Mouse (Mus musculus) hindbrain, embryonic 16.5 days (tissue): ENCODE data around the gene Rnf157. TPM values are rescaled to one million over a fixed set of nuclear protein-coding genes. Genes with fewer than 3 reads are reported as not detected.
"Not testable (repeated sequence)": the region's sequence is repeated elsewhere in the genome, so short reads cannot be mapped to it uniquely, and the experiment has no call there.

Experiments used
- ATAC-seq: fragments of 200-750 bp; cut with Nextera tagmentation; 2 replicates; pipeline ENCODE4 v1.8.0; 2017; ENCODE audit warnings: moderate TSS enrichment, moderate library complexity
- H3K27ac ChIP-seq: fragments of 300-500 bp; sonication (generic); 2 replicates; pipeline ENCODE4 v1.5.1; 2014; ENCODE audit warnings: low read depth, mild to moderate bottlenecking, control low read depth, low read length, moderate library complexity
- H3K27me3 ChIP-seq: fragments of 300-500 bp; sonication (generic); replicated peaks from 2 replicates; pipeline ENCODE4 v1.6.1; 2014; ENCODE audit warnings: low read length; ENCODE audit not compliant: control insufficient read depth, insufficient read depth
- H3K36me3 ChIP-seq: fragments of 300-500 bp; sonication (generic); 2 replicates; pipeline ENCODE4 v1.6.1; 2014; ENCODE audit warnings: mild to moderate bottlenecking, low read length, moderate library complexity, mixed read lengths; ENCODE audit not compliant: control insufficient read depth, insufficient read depth
- H3K4me1 ChIP-seq: fragments of 300-500 bp; sonication (generic); 2 replicates; pipeline ENCODE4 v1.6.1; 2014; ENCODE audit warnings: low read depth, low read length; ENCODE audit not compliant: control insufficient read depth, insufficient read depth
- H3K4me2 ChIP-seq: fragments of 300-500 bp; sonication (generic); 2 replicates; pipeline ENCODE4 v1.6.1; 2014; ENCODE audit warnings: mild to moderate bottlenecking, low read length, control low read depth, moderate library complexity
- H3K4me3 ChIP-seq: fragments of 300-500 bp; sonication (generic); 2 replicates; pipeline ENCODE4 v1.5.1; 2014; ENCODE audit warnings: mild to moderate bottlenecking, low read length, control low read depth, moderate library complexity
- H3K9ac ChIP-seq: fragments of 300-500 bp; sonication (generic); 2 replicates; pipeline ENCODE4 v1.6.1; 2014; ENCODE audit warnings: low read depth, mild to moderate bottlenecking, control low read depth, low read length, moderate library complexity
- H3K9me3 ChIP-seq: fragments of 300-500 bp; sonication (generic); 2 replicates; pipeline ENCODE4 v1.6.1; 2014; ENCODE audit warnings: mild to moderate bottlenecking, low read length, moderate library complexity; ENCODE audit not compliant: control insufficient read depth
- WGBS: fragments of 180-500 bp; shearing (Covaris S2); extraction: QIAGEN DNeasy Blood & Tissue Kit; methylation state at CpG from one replicate; pipeline ENCODE4 v1.1.7; 2014; 5-methylcytosine and 5-hydroxymethylcytosine counted together
- polyA plus RNA-seq: library from polyadenylated mRNA; unstranded; fragments of >200 nt; fragmentation: Nextera tagmentation; extraction: Ambion mirVana; gene quantifications from 2 replicates; pipeline ENCODE4 v1.2.1, GENCODE M21; 2015

Rnf157 gene
- polyA plus RNA-seq, 1 experiment from 2014 or later = 28.5 TPM

DNA sequence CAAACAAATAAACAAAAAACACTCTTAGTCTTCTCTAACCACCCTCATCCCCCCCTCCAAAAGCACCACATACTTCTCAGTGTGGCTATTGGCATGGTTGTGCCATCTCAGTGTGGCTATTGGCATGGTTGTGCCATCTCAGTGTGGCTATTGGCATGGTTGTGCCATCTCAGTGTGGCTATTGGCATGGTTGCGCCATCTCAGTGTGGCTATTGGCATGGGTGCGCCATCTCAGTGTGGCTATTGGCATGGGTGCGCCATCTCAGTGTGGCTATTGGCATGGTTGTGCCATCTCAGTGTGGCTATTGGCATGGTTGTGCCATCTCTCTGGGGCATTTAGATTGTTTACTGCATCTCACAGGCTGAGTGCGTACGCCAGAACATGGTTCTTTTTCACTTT is 51.9 kb downstream of the Rnf157 start:
- ATAC-seq, H3K27ac ChIP-seq, H3K4me1 ChIP-seq, H3K36me3 ChIP-seq, H3K4me3 ChIP-seq, H3K9me3 ChIP-seq, H3K9ac ChIP-seq, H3K27me3 ChIP-seq, H3K4me2 ChIP-seq: not testable (repeated sequence)
- 97% methylated on average over 5 of the region's 5 CpGs for WGBS

DNA sequence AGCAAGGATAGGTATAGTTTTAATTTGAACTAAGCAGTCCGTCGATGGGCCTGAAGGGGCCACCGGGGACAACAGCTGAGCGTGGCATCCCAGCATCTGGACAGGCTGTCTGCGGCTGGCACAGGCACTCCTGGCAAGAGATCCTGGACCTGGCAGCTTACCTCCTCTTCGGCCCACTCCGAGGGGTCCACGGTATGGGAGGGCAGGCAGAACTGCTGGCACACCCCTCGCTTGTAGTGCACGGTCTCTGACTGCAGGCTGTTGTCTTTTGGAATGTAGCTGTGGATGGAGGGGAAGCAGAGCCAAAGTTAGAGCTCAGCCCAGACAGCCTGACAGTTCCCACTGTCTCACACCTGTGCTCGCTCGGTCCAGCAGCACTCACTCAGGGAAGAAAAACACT is 53.2 kb downstream of the Rnf157 start:
- Histone ChIP-seq H3K36me3 (peaks cover 11% of the 10 kb centered on the region), H3K4me2 (no peak overlapping the region), H3K4me3 (no peak overlapping the region), H3K27ac (0 out of 2 replicates have a peak overlapping the region, but pooled peaks have one; percentile 18), H3K9me3 (no peaks in the 10 kb centered on the region), H3K4me1 (no peaks in the 10 kb centered on the region; the same call in 1 of the 2 replicates), H3K9ac (no peak overlapping the region), H3K27me3 (no peaks in the 10 kb centered on the region)
- 0 out of 2 replicates have a peak, but pooled peaks have one; percentile 54 for ATAC-seq
- 68% methylated on average over 12 of the region's 12 CpGs for WGBS

GRCm38 (mm10) chr11:116358926-116359637 is 53.8 kb downstream of the Rnf157 start:
- 0 out of 2 replicates have a peak, but pooled peaks have one; percentile 30 for ATAC-seq
- 72% methylated on average over 15 of the region's 15 CpGs for WGBS
- Histone ChIP-seq H3K27me3 (no peaks in the 10 kb centered on the region), H3K4me3 (no peak overlapping the region), H3K27ac (0 out of 2 replicates have a peak overlapping the region, but pooled peaks have one; percentile 18), H3K4me2 (no peak overlapping the region), H3K36me3 (peaks cover 13% of the 10 kb centered on the region), H3K4me1 (no peaks in the 10 kb centered on the region; the same call in 1 of the 2 replicates), H3K9me3 (no peaks in the 10 kb centered on the region), H3K9ac (no peak overlapping the region)

DNA sequence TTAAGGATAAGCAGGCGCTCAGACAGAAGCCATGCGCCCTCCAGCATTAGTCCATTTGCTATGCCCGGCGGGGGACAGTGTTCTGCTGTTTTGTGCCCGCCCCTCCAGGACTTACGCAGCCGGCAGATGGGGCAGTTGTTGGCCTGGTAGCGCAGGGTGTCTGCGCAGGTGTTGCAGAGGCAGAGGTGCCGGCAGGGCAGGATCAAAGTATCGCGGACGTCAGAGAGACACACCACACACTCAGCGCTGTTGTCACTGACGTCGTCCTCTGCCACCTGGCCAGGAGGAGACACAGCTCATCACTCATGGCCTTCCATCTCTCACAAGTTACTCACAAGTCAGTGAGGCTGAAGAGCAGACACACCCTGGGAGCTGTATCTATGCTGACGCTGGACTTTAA is 58.3 kb downstream of the Rnf157 start:
- 41% methylated on average over 17 of the region's 17 CpGs for WGBS
- no peak for ATAC-seq
- no peak overlapping the region for H3K9ac ChIP-seq
- H3K4me2 ChIP-seq = no peak overlapping the region
- no peaks in the 10 kb centered on the region for H3K9me3 ChIP-seq
- H3K27me3 ChIP-seq = no peaks in the 10 kb centered on the region
- H3K4me1 ChIP-seq = no peaks in the 10 kb centered on the region; the same call in 1 of the 2 replicates
- peaks cover 14% of the 10 kb centered on the region for H3K36me3 ChIP-seq
- no peak overlapping the region for H3K4me3 ChIP-seq
- no peak overlapping the region for H3K27ac ChIP-seq

GRCm38 (mm10) chr11:116353535-116353934 is 59.3 kb downstream of the Rnf157 start:
- no peak overlapping the region for H3K27ac ChIP-seq
- H3K4me2 ChIP-seq = no peak overlapping the region
- H3K9me3 ChIP-seq = no peaks in the 10 kb centered on the region
- ATAC-seq = no peak
- H3K9ac ChIP-seq = no peak overlapping the region
- WGBS = 94% methylated on average over 8 of the region's 8 CpGs
- H3K4me1 ChIP-seq = no peaks in the 10 kb centered on the region
- no peak overlapping the region for H3K4me3 ChIP-seq
- H3K36me3 ChIP-seq = peaks cover 17% of the 10 kb centered on the region
- no peaks in the 10 kb centered on the region for H3K27me3 ChIP-seq

DNA sequence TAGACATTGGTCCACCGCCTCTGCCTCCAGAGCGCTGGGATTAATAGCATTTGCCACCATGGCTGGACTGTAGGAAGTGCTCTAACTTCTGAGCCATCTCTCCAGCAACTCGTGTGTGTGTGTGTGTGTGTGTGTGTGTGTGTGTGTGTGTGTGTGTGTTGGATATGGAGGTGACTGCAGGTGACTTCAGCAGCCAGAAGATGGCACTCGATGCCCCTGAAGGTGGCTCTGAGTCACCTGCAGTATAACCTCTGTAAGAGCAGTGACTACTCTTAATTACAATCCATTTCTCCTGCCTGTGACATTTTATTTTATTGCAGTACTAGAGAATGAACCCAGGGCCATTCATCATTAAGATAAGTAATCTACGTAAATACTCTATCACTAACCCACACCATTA is 61.5 kb downstream of the Rnf157 start:
- Histone ChIP-seq H3K36me3 (peaks cover 21% of the 10 kb centered on the region), H3K9me3 (no peaks in the 10 kb centered on the region), H3K4me1 (no peaks in the 10 kb centered on the region), H3K4me3 (no peak overlapping the region), H3K27me3 (no peaks in the 10 kb centered on the region), H3K4me2 (no peak overlapping the region), H3K27ac (no peak overlapping the region), H3K9ac (no peak overlapping the region)
- no peak for ATAC-seq
- 95% methylated on average over 5 of the region's 5 CpGs for WGBS

GRCm38 (mm10) chr11:116347955-116348354 is 64.9 kb downstream of the Rnf157 start:
- Histone ChIP-seq H3K4me3 (no peak overlapping the region), H3K27me3 (no peaks in the 10 kb centered on the region), H3K36me3 (peaks cover 26% of the 10 kb centered on the region), H3K4me2 (no peak overlapping the region), H3K9ac (no peak overlapping the region), H3K27ac (no peak overlapping the region), H3K9me3 (no peaks in the 10 kb centered on the region), H3K4me1 (peaks cover 2% of the 10 kb centered on the region; the same call in 1 of the 2 replicates)
- 79% methylated on average over 5 of the region's 5 CpGs for WGBS
- ATAC-seq = no peak

GRCm38 (mm10) chr11:116347012-116347411 is 65.8 kb downstream of the Rnf157 start:
- Histone ChIP-seq H3K9ac (no peak overlapping the region), H3K36me3 (peaks cover 29% of the 10 kb centered on the region), H3K4me2 (no peak overlapping the region), H3K27ac (no peak overlapping the region), H3K9me3 (no peaks in the 10 kb centered on the region), H3K27me3 (no peaks in the 10 kb centered on the region), H3K4me3 (no peak overlapping the region), H3K4me1 (peaks cover 2% of the 10 kb centered on the region; the same call in 1 of the 2 replicates)
- WGBS = 82% methylated on average over 7 of the region's 7 CpGs
- ATAC-seq = no peak

DNA sequence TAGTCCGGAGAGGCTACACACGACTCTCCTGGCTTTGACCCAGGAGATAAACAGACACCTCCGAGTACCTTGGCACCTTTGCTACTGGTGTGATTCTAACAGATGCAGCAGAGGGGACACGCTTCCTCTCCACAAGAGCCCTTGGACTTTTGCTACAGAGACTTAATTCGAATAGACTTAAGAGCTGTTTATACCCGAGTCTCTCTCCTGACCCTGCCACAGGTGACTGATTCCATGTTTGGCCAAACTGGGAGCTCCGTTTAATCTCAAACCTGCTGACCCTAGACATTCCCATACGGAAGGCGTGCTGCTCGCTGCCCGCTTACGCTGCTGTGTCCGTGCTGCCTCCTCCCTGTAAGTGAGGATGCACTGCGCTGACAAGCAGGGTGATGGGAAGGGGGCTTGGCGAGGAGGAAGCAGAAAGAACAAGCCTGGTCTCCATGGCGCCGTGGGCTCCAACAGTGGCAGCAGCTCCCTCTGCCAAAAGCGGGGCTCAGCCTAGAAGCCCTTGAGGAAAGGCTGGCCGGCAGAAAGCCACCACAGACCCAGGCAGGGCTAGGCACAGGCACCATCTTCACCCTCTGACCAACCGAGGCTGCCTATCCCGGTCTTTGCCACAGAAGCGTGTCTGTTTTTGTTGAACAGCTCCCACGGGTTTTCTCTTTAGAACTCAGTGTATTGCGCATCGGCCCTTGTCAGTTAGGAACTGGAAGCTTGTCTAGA is 70.6 kb downstream of the Rnf157 start:
- Histone ChIP-seq H3K4me1 (peaks cover 2% of the 10 kb centered on the region; the same call in 1 of the 2 replicates), H3K27ac (peak overlapping the region; percentile 62), H3K9me3 (no peaks in the 10 kb centered on the region), H3K36me3 (peaks cover 19% of the 10 kb centered on the region), H3K4me2 (no peak overlapping the region), H3K4me3 (no peak overlapping the region), H3K27me3 (no peaks in the 10 kb centered on the region), H3K9ac (no peak overlapping the region)
- 60% methylated on average over 25 of the region's 25 CpGs for WGBS
- peak; percentile 84 for ATAC-seq
